Mouse (Mus musculus) heart, postnatal 14 days (tissue): Measurements from ENCODE around the gene Fam8a1. TPM values are rescaled to one million over a fixed set of nuclear protein-coding genes. Genes with fewer than 3 reads are reported as not detected.

Experiments
- DNase-seq, 2 experiments: peaks; one replicate each; pipeline ENCODE4 v3.0.0; 2021 to 2022
- intact Hi-C: fragments of 180-260 bp; cut with DNase I; formaldehyde crosslinking; loops from one replicate; pipeline ENCODE4 v1.15.1; 2025
- total RNA-seq, 2 experiments: library from RNA; stranded (reverse); gene quantifications; 2 replicates each; pipeline ENCODE4 v1.2.3; 2021

Gene Fam8a1
- total RNA-seq, 2 experiments from 2014 or later: 37.3 to 38.5 TPM

- intact Hi-C loops: loop anchor here (5.0 to 10.0 kb wide), 2 partner anchors 55 to 288 kb away; partner anchors contain the start of gene Nhlrc1
- peak; percentile 66 to 68 for DNase-seq
Measured at GRCm38 (mm10) chr13:46727038-46727836, 57.9 kb downstream of the Fam8a1 start.

Other genes with a start within 250 kb of the Fam8a1 start
- gene Cap2, start 167.7 kb upstream of the Fam8a1 start, total RNA-seq: 100 to 1,000 TPM; 113 to 124 TPM
- 10 to 100 TPM; 36.9 to 37.9 TPM for gene Nup153, start 58.4 kb downstream of the Fam8a1 start, total RNA-seq